Mouse (Mus musculus) adrenal gland, adult 2 months (tissue): ENCODE measurements around the gene Tgfbi. TPM values are rescaled to one million over a fixed set of nuclear protein-coding genes. Genes with fewer than 3 reads are reported as not detected.
A peak's percentile ranks its signal among the peaks of the same experiment; 100 is the strongest.

Experiments
- DNase-seq: peaks from one replicate; pipeline ENCODE4 v3.0.0; 2021
- polyA plus RNA-seq: library from polyadenylated mRNA; depleted of rRNA; stranded (reverse); fragments of >200 nt; gene quantifications from 2 replicates; pipeline ENCODE4 v1.2.3, GENCODE M21; 2012
- total RNA-seq, 2 experiments: library from RNA; stranded (reverse); gene quantifications; 2 replicates each; pipeline ENCODE4 v1.2.3; 2021

The Tgfbi gene
- total and polyA plus RNA-seq, 3 experiments = 30.7 to 80.5 (median 69.6) TPM

GRCm38 (mm10) chr13:56634920-56635319 lies 25.6 kb downstream of the Tgfbi start:
- DNase-seq = peak; percentile 52

- no peak for DNase-seq
Measured at GRCm38 (mm10) chr13:56637027-56637426, 27.7 kb downstream of the Tgfbi start.

- peak; percentile 63 for DNase-seq
Measured at GRCm38 (mm10) chr13:56641746-56642145, 32.4 kb downstream of the Tgfbi start.

GRCm38 (mm10) chr13:56644031-56644430 lies 34.7 kb downstream of the Tgfbi start:
- no peak for DNase-seq

GRCm38 (mm10) chr13:56645744-56646143 lies 36.4 kb downstream of the Tgfbi start:
- no peak for DNase-seq

GRCm38 (mm10) chr13:56647597-56648405 lies 38.5 kb downstream of the Tgfbi start:
- peak; percentile 68 for DNase-seq

- no peak for DNase-seq
Measured at GRCm38 (mm10) chr13:56650020-56650419, 40.7 kb downstream of the Tgfbi start.

- DNase-seq = no peak
Measured at GRCm38 (mm10) chr13:56652381-56652780, 43.1 kb downstream of the Tgfbi start.

- no peak for DNase-seq
Measured at GRCm38 (mm10) chr13:56654176-56654575, 44.9 kb downstream of the Tgfbi start.

GRCm38 (mm10) chr13:56657946-56658512 lies 48.7 kb downstream of the Tgfbi start:
- peak; percentile 82 for DNase-seq

GRCm38 (mm10) chr13:56658931-56659330 lies 49.6 kb downstream of the Tgfbi start:
- no peak for DNase-seq

- DNase-seq = peak; percentile 80
Measured at GRCm38 (mm10) chr13:56661914-56662621, 52.7 kb downstream of the Tgfbi start.

GRCm38 (mm10) chr13:56664256-56665170 lies 55.2 kb downstream of the Tgfbi start:
- DNase-seq = peak; percentile 63

GRCm38 (mm10) chr13:56671206-56671605 lies 61.9 kb downstream of the Tgfbi start:
- no peak for DNase-seq

- no peak for DNase-seq
Measured at GRCm38 (mm10) chr13:56677731-56678130, 68.4 kb downstream of the Tgfbi start.

- DNase-seq = peak; percentile 85
Measured at GRCm38 (mm10) chr13:56678188-56678787, 69.0 kb downstream of the Tgfbi start.

- DNase-seq = peak; percentile 45
Measured at GRCm38 (mm10) chr13:56678826-56679504, 69.6 kb downstream of the Tgfbi start.

GRCm38 (mm10) chr13:56681924-56682323 lies 72.6 kb downstream of the Tgfbi start:
- no peak for DNase-seq

- DNase-seq = peak; percentile 35
Measured at GRCm38 (mm10) chr13:56682326-56682725, 73.0 kb downstream of the Tgfbi start.

- no peak for DNase-seq
Measured at GRCm38 (mm10) chr13:56683306-56683705, 74.0 kb downstream of the Tgfbi start.
